Mouse (Mus musculus) gastrocnemius, adult 18-20 months (tissue): Measurements from ENCODE around the gene Csnk1d. TPM values are rescaled to one million over a fixed set of nuclear protein-coding genes. Genes with fewer than 3 reads are reported as not detected.

Experiments
- DNase-seq: peaks from one replicate; pipeline ENCODE4 v3.0.0; 2021; ENCODE audit warnings: low spot score
- total RNA-seq, 2 experiments: library from RNA; stranded (reverse); gene quantifications; 2 replicates each; pipeline ENCODE4 v1.2.3; 2021

The Csnk1d gene
- total RNA-seq, 2 experiments from 2014 or later: 48.7 to 57.4 TPM

DNA sequence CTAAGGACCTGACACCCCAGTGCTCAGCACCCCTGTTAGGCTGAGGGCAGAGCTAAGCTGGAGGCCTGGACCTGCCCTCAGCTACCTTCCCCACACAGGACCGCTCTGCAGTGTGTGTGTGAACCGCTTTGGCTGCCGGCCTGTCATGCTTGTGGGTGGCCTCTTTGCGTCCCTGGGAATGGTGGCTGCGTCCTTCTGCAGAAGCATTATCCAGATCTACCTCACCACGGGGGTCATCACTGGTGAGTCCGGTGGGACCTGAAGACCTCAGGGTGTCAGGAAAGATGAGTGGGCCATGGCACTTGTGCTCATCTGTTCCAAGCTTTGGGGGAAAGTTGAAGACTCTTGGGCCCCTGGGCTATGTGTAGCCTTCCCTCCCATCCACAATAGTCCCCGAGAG, 35.4 kb downstream of the Csnk1d start:
- no peak for DNase-seq

DNA sequence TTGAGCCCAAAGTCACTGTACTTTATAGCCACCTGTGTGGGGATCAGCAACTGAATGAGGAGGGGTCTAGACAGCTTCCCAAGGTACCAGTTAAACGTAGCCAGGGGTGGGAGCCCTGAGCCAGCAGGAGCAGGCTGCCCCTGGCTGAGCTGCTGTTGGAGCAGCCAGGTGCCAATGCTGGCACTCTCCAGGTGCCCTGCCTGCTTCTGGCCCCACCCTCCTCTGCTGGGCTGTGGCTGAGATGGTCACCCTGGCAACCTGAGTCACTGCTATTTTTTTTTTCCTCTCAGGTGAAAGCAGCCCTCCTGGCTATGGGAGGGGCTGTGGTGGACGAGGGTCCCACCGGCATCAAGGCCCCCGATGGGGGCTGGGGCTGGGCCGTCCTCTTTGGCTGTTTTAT, 36.2 kb downstream of the Csnk1d start:
- no peak for DNase-seq

DNA sequence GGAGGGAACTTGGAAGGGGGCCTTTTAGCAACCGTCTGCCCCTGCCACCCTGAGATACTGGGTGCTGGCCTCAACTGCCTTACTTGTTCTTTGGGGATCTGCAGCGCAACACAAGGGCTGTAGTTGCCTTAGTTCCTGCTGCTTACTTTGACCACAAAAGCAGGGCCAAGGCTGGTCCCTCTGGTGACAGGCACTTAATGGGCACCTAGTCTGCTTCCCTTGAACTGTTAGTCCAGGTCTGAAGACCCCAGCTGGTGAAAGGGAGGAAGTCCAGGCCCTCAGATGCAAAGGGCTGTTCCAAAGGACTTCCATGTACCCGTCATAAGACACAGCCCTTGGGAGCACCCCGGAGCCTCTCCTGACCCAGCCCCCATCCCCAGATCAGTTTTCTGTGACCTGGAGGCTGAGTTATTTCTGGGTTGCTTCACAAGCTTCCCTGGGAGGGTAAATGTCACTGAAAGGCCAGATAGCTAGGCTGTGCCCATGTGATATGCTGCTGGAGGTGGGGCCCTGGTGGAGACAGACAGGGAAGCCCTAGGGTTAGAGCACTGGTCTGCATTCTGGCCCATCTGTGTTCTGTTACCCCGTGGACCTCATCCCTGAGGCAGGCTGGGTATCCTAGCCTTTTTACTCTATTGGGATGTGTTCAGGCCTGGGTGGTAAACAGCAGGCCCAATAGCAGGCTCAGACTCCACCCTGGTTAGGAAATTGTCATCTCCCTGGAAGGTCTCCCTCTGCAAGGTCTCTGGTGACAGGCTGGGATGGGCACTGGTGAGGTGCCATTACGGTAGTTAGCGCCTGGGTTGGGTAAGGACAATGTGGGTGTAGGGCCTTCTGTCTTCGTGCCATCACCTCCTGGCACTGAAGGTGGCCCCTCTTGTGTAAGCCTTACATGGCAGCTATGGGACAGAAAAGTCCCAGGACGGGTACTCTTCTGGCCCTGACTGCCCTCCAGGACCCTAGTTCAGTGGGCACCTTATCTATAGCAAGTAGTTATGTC, 39.1 kb downstream of the Csnk1d start:
- peak; percentile 85 for DNase-seq

DNA sequence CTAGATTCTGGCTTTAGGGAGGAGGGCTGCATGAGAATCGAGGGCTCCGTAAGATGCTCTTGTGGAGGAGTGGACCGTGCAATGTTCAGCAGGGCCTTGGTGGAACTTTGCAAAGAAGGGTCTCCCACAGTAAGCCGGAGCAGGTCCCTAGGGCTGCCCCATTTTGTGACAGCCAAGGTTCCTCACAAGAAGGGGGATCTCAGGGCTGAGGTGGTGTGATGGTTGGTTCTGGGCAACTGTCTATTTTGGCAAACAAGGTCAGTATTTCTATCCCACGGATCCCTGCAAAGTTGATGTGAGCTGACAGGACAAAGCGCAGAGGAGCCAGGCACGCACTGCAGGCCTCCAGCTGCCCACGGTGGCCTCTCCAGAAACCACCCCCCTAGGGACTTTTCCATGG, 39.9 kb downstream of the Csnk1d start:
- no peak for DNase-seq

DNA sequence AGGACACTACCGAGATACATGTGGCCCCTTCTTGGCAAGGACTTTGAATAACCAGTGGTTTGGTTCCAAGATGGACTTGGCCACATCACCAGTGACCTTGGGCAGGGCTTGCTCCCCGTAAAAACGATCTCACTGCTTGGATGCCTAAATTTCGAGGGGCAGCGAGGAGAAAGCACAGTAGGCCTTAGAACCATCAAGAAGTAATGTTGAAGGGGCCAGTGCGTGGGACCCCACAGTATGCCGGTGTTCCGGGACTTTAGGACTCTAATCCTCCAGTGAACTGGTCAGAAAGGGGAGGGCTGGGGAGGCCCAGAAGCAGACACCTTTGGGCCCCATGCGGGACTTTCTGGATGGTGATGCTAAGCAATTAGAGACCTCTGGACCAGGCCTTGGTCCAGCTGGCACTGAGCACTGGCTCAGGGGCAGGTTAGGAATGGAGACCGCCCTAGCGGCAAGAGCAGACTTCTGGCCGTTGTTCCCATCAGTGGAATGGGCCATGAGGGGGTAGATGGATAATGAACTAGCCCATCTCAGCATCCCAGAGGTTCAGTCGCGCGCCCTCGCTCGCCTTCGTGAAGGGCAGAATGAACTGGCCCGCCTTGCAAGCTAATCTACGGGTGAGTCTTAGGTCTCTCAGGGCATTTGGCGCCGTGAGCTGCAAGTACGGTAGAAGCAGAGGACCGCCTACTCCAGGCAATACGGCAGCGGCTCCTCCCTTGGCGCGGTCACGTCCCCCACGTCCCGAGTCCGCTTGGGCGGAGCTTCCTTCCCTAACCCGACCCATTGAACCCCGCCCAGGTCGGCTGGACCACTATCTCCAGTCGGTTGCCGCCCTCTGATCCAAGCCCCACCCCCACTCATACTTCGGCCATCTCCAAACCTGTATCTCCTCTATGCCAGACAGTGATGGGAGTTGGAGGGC, 40.6 kb downstream of the Csnk1d start:
- peak; percentile 97 for DNase-seq

DNA sequence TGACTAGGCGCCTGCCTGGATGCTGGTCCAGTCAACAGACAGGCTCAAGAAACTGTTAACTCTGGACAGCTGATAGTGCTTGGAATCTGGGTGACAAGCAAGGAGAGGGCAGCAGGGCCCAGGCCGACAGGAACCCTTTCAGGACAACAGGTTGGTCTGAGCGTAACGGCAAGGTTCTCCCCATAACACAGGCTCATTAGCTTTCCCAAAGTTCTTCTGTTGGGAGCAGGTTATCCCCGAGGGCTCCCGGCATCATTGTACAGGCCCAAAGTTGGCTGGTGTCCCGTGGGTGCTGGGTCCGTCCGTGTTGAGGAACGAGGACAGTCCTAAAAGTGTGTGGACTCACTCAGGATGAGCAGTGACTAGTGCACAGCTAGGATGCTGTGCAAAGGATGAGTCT, 41.3 kb downstream of the Csnk1d start:
- DNase-seq: peak; percentile 48

DNA sequence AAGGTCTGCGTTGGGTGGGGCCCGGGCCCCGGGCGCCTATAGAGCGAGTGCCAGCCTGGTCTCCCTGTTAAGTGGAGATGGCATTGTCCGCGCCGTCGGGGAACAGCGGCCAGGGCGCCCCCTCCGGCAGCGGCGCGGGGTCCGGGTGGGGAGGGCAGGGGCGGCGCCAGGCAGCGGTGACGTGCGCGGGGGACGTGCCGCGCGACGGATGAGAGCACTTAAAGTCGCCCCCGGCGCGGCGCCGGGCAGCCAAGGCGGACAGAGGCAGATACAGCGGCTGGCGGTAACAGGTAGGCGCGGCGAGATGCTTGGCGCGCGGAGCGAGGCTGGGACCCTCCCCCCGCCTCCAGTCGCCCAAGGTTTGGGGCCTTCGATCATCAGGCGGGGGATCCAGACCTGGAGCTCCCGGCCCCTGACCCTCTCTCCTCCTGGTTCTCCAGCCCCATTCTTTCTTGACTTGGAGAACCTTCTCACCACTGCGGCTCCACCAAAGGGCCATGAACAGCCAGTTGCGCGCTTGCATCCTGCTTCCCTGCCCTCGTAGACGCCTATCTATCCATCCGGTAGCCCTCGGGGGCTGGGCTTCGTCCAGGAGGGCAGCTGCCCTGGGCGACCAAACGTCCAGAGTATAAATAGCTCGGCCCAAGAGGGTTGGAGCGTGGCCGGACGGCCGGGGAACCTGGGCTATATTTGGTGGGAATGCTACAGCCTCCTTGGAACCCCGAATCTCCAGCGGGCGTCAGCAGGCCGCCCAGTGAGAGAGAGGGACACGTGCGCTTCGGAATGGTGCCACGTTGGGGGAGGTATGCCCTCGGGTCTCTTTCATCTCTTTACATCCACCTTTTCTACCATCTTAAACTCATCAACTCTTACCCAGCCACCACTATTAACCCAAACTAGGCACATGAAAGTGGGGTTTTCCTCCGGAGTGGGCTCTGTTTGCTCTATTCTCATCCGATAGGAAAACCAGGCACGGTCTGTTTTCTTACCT, 42.0 kb downstream of the Csnk1d start:
- peak; percentile 89 for DNase-seq

DNA sequence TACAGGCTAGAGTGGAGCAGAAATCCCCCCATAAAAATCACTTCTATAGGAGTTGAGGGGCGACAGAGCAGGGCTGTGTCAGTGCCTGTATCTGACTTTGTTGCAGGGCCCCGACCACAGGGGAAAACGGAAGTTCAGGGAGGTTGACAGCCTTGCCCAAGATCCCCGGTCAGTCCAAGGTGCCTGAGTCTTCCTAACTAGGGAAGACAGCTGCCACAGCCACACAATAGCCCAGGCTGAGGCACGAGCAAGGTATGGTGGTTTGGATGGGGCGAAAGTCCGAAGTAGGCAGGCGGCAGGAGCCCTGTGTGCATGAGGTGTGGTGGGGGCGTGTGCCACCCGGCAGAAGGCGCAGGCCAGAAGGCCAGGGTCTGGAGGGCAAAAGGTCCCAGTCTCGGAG, 42.8 kb downstream of the Csnk1d start, which contains the start of gene Slc16a3:
Gene Slc16a3, plus strand, starts transcription at position 153 of the 400 bp plus-strand sequence.
- no peak for DNase-seq

DNA sequence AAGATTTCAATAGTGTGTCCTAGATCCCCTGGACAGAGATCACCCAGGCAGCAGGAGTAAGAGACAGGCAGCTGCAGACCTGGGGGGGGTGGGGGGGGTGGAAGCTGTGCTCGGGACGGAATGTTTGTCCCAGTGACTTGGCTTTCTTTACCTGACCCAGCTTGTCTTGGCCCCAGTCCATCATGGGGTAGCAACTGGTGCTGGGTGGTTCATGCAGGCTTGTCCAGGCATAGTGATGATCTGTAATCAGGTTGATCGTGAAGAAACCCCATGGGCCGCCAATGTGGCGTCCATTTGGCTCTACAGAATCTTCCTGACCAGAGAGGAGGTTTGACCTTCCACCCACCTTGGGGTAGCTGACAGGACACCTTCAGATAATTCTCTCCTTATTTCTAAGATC, 45.2 kb downstream of the Csnk1d start:
- peak; percentile 74 for DNase-seq

DNA sequence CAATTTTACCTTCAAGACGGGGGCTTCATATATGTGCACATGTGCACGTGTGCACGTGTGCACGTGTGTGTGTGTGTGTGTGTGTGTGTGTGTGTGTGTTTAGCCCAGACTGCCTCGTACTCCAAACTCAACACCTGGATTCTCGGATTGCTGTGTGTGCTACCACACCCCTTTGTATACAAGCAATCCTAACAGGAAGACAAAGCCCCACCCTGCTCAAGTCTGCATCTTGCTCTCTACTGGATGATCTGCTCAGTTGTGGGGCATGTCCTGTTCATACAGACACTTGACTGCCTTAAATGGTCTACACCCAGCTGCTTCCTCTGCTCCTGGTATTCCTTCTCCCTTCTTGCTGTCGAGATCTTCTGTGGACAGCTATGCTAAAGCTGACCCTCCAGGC, 45.9 kb downstream of the Csnk1d start:
- no peak for DNase-seq

DNA sequence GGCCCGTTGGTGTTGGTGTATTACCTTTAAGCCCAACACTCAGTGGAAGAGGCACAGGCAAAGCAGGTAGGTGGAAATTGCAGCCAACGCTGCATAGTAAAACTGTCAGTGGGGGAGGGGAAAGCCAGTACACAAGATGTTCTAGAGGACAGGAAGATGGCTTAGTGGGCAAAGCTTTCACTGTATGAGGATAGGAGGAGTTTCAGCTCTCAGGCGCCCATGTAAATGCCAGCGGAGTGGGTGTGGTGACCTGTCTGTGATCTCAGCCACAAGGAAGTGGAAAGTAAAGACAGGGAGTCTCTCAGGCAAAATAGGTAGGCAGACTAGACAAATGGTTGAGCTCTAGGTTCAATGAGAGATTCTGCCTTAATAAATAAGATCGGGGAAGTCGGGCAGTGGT, 50.2 kb downstream of the Csnk1d start:
- DNase-seq: no peak

DNA sequence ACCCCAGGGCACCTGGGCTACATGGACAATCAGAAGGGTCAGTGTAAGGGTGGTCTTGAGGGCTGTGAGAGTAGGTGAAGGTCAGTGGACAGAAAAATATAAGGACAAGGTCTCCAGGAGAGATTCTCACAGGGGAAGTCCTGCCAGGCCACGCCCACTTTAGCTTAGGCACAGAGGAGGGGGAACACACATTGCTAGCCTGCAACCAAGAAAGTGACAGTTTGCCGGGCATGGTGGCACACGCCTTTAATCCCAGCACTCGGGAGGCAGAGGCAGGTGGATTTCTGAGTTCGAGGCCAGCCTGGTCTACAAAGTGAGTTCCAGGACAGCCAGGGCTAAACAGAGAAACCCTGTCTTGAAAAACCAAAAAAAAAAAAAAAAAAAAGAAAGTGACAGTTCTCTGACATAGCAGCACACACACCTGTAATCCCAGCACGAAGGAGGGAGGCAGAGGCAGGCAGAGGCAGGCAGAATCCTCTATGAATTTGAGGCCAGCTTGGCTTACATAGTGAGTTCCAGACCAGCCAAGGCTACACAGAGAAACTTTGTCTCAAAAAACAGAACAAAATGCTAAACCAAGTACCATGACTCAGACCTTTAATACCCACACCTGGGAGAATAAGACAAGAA, 51.3 kb downstream of the Csnk1d start:
- no peak for DNase-seq

DNA sequence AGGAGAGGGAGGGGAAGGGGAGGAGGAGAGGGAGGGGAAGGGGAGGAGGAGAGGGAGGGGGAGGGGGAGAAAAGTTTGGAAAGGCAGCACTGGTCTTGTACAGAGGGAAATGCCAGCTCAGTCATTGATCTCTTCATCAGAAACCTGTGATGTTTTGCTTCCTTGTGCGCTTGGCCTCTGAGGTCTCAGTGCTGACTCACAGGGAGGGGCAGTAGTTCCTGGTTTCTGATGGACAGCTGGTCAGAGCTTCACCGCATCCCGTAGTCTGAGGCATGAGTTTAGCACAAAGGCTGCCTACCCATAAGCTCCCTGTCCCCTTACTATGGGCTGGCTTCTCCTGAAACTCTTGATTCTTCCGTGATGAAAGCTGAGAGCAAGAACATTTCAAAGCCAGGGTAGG, 52.3 kb downstream of the Csnk1d start:
- DNase-seq: no peak

DNA sequence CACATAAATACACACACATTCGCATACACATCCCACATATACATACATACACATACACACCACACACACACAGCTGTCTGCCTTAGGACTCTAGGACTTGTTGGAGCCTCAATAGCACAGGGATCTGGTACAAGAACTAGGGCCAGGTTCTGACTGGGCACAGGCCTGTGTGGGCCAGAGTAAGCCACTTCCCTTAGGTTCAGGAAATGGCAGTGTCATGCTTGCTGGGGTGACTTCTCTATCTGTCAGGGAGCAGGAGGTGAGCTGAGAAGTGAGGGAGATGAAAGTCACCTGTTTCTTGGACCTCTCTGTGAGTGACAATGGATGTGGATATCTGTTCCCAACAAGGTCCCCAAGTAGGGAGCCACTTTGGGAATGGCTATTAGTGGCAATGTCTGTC, 53.2 kb downstream of the Csnk1d start:
- DNase-seq: no peak

DNA sequence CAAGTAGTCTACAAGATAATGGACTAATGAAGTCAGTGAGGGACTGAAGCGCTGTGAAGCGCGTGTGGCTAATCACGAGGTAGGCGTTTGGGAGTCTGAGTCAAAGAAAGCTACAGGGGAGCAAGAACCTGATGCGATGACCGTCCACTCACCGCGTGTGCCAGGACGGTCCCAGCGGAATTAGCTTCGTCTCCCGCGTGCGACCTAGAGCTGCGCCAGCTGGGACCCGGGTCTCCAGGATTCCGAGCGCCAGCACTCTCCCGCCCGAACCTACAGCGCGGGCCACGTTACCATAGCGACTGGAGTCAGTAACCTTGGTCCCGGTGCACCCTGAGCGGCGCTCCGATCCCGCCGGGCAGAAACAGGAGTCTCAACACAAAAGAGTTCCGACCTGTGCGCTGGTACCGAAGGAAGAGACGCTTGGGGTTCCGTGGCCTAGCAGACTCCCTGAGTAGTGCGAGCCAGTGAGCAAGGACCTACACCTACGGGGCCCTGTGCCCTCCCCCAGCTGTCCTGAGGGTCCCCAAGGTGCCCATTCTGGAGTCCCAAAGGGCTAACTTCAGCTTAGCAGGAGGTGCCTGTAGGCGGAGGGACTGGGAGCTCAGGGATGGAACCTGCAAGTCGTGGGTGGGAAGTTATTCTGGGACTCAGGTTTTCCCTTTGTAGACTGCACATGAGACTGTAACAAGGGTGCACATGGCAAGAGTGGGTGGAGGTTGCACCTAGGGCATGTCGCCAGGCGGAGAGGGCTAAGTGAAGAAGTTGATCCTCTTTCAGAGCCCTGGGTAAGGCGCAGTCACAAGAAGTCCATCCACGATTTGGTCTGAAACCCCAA, 58.3 kb downstream of the Csnk1d start, which contains the start of gene Ccdc57:
Gene Ccdc57, minus strand, starts transcription at position 309 of the 835 bp plus-strand sequence.
- DNase-seq: peak; percentile 92

DNA sequence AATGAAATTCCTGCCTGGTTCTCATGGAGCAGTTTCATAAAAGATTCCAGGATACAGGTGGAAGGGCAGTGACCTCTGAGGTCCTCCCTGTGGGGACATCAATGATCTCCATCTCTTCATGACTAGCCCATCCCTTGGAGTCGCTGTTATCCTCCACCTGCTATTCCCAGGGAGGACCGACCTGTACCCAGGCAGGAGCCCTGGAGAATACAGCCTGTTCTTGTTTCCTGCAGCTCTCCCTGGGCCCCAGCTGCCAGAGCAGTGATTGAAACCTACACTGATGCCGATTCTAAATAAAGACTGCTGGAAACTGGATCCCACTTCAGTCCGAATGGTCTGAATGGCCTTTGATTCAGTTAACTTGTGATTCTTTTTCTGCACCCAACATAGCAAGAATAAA, 59.7 kb downstream of the Csnk1d start:
- peak; percentile 65 for DNase-seq

DNA sequence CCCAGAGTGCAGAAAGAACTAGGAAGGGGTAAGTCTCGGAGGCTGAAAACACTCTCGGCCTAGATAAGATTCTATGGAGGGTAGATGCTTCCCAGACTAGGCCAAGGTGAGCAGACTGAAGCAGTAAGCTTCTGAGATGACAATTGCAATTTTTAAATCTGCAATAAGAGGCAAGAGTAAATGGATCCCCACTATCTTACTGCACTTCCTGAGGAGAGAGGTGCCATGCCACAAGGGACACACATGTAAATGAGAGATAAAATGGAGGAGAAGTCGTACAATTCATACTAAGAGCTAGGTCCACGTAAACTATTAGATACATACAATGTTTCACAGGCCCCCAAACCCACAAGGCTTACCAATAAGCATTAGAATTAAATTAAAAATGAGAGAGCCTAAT, 62.7 kb downstream of the Csnk1d start:
- DNase-seq: no peak

DNA sequence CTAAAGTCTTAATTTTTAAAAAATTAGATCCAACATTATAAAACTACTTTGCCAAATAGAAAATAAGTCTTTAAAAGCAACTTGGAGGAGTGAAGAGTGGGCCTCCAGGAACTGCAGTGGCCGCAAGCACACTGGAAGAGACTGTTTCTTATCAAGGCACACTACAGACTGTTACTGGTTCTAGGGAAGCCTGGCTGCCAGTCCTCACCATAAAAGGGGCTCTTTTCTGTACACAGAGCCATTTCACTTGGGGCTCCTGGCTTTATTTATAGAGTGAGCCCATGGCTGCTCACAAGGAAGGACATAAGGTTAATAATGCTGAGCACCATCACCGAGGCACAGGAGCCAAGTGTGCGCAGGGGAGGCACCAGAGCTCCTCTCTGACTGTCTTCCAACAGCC, 68.6 kb downstream of the Csnk1d start:
- DNase-seq: no peak

DNA sequence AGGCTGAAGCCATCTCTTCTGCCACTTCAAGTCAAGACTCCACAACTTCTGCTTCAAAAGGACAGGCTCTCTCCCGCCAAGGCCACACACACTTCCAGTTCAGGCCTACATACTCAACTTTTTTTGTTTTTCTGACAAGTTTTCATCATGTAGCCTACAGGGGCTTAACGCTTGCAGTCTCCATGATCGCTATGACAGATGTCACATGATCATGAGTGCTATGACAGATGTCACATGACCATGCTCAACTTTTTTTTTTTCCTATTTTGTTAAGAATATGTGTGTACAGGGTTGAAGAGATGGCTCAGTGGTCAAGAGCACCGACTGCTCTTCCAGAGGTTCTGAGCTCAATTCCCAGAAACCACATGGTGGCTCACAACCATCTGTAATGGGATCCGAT, 73.4 kb downstream of the Csnk1d start:
- DNase-seq: no peak
